Mouse (Mus musculus): ENCODE data around the gene Cplane1.

Cplane1 gene

GRCm38 (mm10) chr15:8302944-8303343 lies 134.0 kb downstream of the Cplane1 start:
- DNase-seq (ENCODE audit: low read depth): no peak

- no peak for DNase-seq (ENCODE audit: low read depth)
Observed at GRCm38 (mm10) chr15:8305474-8305873, 136.6 kb downstream of the Cplane1 start.

GRCm38 (mm10) chr15:8317381-8317780 lies 148.5 kb downstream of the Cplane1 start:
- no peak for DNase-seq (ENCODE audit: low read depth)

GRCm38 (mm10) chr15:8319191-8319590 lies 150.3 kb downstream of the Cplane1 start:
- no peak for DNase-seq (ENCODE audit: low read depth)

Data from c-Kit-positive CD71-positive TER-119-negative erythroid progenitor cells, embryonic 14.5 days (primary cell).